Mouse (Mus musculus) cerebellum, postnatal 14 days (tissue): ENCODE measurements around the gene Eml4.
A peak's percentile ranks its signal among the peaks of the same experiment; 100 is the strongest.

Source experiments
- DNase-seq, 2 experiments: peaks; one replicate each; pipeline ENCODE4 v3.0.0; 2021; ENCODE audit warnings: mixed read lengths in 2 of 2

The Eml4 gene

GRCm38 (mm10) chr17:83348056-83348822 lies 2.5 kb upstream of the Eml4 start:
- no peak for DNase-seq

GRCm38 (mm10) chr17:83351119-83351531 lies 394 bp downstream of the Eml4 start:
- no peak for DNase-seq

DNA sequence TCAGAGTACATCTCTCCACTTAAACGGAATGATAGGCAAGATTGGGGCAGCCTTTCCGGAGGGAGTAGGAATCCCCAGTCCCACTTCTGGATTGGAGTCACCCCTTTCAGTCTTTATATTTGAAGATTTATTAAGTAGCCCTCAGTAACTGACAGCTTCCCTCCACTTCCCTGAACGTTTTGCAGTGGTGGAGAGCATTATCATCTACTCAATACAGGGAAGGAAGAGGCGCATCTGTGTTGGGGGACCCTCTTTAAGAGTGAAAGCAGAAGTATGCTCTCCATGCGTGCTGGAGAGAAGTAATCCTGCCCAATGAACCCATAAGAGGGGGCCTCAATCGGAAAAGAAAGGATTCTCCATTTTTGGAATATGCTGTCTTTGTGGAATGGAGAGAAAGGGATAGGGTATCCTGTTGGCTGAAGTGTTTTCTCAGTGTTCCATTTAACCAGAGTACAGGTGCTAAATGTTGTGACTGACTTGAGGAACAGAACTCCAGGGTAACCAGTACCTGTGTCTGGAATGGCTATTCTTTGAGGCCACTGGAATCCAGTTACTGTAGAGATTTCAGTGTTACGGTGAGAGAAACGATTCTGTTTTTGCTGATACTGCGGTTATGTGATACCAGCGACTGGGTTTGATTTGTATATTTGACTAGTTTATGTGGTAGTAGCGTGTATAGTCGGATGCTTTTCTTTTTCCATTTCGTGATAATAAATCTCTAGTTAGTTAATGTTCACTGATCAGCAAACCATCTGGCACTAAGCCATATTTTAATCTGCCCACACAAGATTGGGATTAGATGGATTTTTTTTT lies 1.1 kb downstream of the Eml4 start:
- DNase-seq, result peak in 1 of 2 experiments; percentile 11

DNA sequence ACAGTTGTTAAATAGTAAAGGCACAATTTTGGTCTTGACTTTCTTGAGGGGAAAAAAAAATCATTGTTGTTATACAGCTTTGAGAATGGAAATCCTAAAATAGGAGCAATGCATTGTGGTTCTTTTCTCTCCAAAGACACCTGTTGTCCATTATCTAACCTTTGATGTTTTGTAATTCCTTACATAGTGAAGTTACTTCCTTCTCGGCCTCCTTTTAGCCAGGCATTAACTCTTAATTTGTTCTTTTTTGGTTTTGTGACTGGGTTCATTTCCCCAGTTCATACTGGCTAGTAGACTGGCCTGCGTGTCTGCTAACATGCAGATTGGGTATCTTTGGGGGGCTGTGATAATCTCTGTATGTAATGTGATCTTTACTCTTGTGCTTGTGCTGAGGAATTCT lies 1.7 kb downstream of the Eml4 start:
- no peak for DNase-seq

- DNase-seq, result no peak
Measured at GRCm38 (mm10) chr17:83353011-83353410, 2.3 kb downstream of the Eml4 start.

GRCm38 (mm10) chr17:83353460-83353859 lies 2.7 kb downstream of the Eml4 start:
- DNase-seq, result no peak

- DNase-seq, result no peak
Measured at GRCm38 (mm10) chr17:83355481-83355880, 4.8 kb downstream of the Eml4 start.

- DNase-seq, result no peak
Measured at GRCm38 (mm10) chr17:83359934-83360333, 9.2 kb downstream of the Eml4 start.

GRCm38 (mm10) chr17:83360796-83361566 lies 10.2 kb downstream of the Eml4 start:
- no peak for DNase-seq

DNA sequence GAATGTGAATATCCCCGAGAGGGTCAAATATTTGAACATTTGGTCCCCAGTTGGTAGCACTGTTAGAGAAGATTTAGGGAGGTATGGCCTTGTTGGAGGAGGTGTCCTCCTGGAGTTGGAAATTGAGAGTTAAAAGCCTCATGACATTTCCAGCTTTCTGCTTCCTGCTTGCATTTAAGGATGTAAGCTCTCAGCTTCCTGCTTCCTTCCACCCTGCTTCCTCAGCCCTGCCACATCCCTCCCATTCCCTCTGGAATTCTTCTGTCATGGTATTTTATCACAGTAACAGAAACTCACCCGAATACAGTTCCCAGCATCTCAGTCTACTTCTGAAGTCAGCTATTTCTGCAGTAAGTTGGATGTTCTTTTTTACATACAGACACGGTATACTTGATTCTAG lies 12.3 kb downstream of the Eml4 start:
- no peak for DNase-seq

DNA sequence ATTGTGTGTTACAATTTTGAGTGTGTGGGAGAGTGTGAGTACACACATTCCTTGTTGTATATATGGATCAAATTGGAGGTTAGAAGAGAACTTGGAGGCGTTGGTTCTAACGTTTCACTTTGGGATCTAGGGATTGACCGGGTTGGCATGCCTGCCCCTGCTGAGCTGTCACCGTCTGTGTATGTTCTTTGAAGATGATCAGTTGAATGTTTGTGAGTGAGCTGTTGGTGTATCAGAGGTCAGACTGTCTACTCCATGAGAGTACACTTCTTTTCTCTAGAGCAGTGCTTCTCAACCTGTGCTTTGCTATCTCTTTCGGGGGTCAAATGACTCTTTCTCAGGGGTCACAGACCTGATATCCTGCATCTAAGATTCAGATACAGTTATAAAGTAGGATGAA lies 13.6 kb downstream of the Eml4 start:
- DNase-seq, result no peak

- DNase-seq, result no peak
Measured at GRCm38 (mm10) chr17:83365130-83365529, 14.4 kb downstream of the Eml4 start.

DNA sequence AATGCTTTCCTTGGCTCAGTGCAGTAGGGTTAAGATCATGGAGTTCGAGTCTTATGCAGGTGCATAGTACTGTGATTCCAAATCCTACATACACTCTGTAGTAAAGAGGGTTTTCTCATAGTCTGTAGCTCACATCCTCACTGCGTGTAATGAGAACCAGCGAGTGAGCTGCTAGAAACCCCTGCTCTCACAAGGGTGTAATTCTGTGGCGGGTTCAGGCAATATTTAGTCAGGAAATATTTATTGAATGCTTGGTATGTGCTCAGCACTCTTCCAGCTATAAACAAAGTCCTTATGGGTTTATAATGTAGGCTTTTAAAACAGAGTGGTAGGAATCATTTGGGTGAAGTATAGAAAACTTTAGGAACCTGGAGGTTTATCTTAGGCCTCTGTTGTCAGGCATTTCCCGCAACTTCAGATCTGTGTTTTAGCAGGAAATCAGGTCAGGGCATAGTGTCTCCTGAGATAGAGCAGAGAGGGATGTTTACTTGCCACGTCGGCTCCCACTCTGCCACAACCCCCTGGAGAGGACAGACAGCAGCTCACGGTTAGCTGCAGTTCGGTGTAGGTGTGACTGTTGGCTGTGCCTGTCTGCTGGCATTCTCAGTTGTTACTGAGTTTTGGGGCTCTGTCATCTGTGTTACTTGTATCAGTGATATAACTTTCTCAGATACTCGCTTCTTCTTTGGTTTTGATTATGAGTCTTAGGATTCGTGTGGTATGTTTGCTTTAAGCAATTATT lies 15.1 kb downstream of the Eml4 start:
- no peak for DNase-seq

GRCm38 (mm10) chr17:83367387-83367786 lies 16.7 kb downstream of the Eml4 start:
- DNase-seq, result no peak

GRCm38 (mm10) chr17:83374123-83374522 lies 23.4 kb downstream of the Eml4 start:
- no peak for DNase-seq

GRCm38 (mm10) chr17:83375848-83376247 lies 25.1 kb downstream of the Eml4 start:
- DNase-seq, result no peak

GRCm38 (mm10) chr17:83376801-83377200 lies 26.1 kb downstream of the Eml4 start:
- DNase-seq, result no peak

DNA sequence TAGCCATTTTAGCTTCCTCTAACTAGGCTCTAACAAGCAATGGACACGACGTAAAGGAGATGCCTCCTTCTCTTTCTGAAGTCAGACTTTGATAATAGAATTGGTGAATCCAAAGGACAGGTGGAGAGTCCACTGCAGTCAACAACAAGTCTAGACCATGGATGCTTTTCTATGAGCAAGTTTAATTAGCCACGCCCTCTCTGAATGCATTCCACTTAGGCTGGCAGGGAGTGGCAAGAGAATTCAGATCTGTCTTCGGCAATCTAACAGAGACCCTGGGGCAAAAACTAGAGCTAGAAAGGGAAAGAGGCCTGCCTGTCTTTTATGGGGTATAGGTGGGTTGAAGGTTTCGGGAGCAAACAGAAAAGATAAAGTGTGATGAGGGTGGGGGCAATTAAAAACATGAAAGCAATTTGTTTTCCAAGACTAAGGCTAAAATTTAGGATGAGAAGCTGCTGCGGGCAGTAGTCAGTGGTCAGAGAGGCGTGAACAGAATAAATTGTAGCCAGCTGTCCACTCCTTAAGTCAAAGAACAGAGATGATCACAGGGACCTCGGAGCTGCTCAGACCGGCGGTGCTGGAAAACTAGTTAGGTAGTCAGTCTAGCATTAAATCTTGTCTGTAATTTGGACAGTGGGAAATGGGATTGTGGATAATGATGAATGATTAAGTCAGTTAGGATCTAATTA lies 27.2 kb downstream of the Eml4 start:
- no peak for DNase-seq

GRCm38 (mm10) chr17:83378444-83378762 lies 27.7 kb downstream of the Eml4 start:
- DNase-seq, result no peak

DNA sequence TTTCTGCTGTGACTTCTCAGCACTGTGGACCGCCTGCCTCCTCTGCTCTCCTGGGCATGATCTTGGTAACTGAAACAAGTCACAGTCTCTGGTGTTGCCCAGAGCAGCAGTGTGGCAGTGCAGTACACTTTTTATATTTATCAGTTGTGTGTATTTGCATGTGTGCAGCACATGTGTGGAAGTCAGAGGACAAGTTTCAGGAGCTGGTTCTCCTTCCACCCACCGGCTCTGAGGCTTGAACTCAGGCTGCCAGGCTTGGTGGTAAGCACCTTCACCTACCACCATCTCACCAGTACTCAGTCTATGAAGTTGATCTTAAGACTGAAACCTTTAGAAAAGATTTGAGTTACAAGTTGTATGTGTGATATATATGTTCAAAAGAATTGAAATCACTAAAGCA lies 28.6 kb downstream of the Eml4 start:
- DNase-seq, result no peak

- DNase-seq, result no peak
Measured at GRCm38 (mm10) chr17:83379791-83380190, 29.1 kb downstream of the Eml4 start.

GRCm38 (mm10) chr17:83382752-83383151 lies 32.0 kb downstream of the Eml4 start:
- DNase-seq, result no peak
